Mouse (Mus musculus) neural tube, embryonic 15.5 days (tissue): ENCODE results near the gene Themis3. TPM values are rescaled to one million over a fixed set of nuclear protein-coding genes. Genes with fewer than 3 reads are reported as not detected.
"Not testable (repeated sequence)": the region's sequence is repeated elsewhere in the genome, so short reads cannot be mapped to it uniquely, and the experiment has no call there.

Experiments
- ATAC-seq: fragments of 200-750 bp; cut with Nextera tagmentation; 2 replicates; pipeline ENCODE4 v1.8.0; 2017; ENCODE audit warnings: mild to moderate bottlenecking, moderate TSS enrichment, moderate library complexity; ENCODE audit not compliant: low FRiP score
- H3K27ac ChIP-seq: fragments of 300-500 bp; sonication (generic); replicated peaks from 2 replicates; pipeline ENCODE4 v1.5.1; 2015; ENCODE audit warnings: mild to moderate bottlenecking, inconsistent platforms
- H3K27me3 ChIP-seq: fragments of 300-500 bp; sonication (generic); replicated peaks from 2 replicates; pipeline ENCODE4 v1.6.1; 2015; ENCODE audit warnings: inconsistent platforms
- H3K36me3 ChIP-seq: fragments of 300-500 bp; sonication (generic); 2 replicates; pipeline ENCODE4 v1.6.1; 2015; ENCODE audit warnings: inconsistent platforms
- H3K4me1 ChIP-seq: fragments of 300-500 bp; sonication (generic); 2 replicates; pipeline ENCODE4 v1.6.1; 2015; ENCODE audit warnings: inconsistent platforms
- H3K4me2 ChIP-seq: fragments of 300-500 bp; sonication (generic); 2 replicates; pipeline ENCODE4 v1.6.1; 2015; ENCODE audit warnings: inconsistent platforms, mild to moderate bottlenecking, moderate library complexity
- H3K4me3 ChIP-seq: fragments of 300-500 bp; sonication (generic); replicated peaks from 2 replicates; pipeline ENCODE4 v1.5.1; 2015; ENCODE audit warnings: mild to moderate bottlenecking, inconsistent platforms
- H3K9ac ChIP-seq: fragments of 300-500 bp; sonication (generic); replicated peaks from 2 replicates; pipeline ENCODE4 v1.6.1; 2015; ENCODE audit warnings: mild to moderate bottlenecking, inconsistent platforms
- H3K9me3 ChIP-seq: fragments of 300-500 bp; sonication (generic); replicated peaks from 2 replicates; pipeline ENCODE4 v1.6.1; 2016; ENCODE audit warnings: inconsistent platforms
- WGBS: fragments of 180-500 bp; shearing (Covaris S2); methylation state at CpG from one replicate; pipeline ENCODE4 v1.1.7; 2015; ENCODE audit warnings: mixed read lengths; 5-methylcytosine and 5-hydroxymethylcytosine counted together
- polyA plus RNA-seq: library from polyadenylated mRNA; unstranded; fragments of >200 nt; fragmentation: Nextera tagmentation; extraction: Ambion mirVana; gene quantifications from 2 replicates; pipeline ENCODE4 v1.2.1, GENCODE M21; 2015

Themis3 gene
- polyA plus RNA-seq, 1 experiment from 2014 or later = not detected

DNA sequence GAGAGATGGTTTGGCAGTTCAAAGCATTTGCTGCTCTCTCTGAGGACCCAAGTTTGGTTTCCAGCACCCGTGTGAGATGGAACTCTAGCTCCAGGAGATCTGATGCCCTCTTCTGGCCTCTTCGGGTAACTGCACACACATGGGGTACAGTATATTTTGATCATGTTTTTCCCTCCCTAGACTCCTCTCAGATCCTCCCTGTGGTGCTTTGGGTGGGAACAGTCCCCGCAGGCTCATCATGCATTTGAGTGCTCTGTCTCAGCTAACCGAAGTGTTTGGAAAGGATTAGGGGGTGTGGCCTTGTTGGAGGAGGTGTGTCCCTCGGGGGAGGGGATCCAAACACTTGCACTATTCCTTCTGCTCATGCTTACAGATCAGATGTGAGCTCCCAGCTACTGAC, 43.9 kb downstream of the Themis3 start:
- no peak overlapping the region for H3K4me3 ChIP-seq
- no peak overlapping the region for H3K4me2 ChIP-seq
- no peak for ATAC-seq
- H3K9ac ChIP-seq = no peak overlapping the region
- H3K27me3 ChIP-seq = no peaks in the 10 kb centered on the region
- H3K36me3 ChIP-seq = no peaks in the 10 kb centered on the region
- no peak overlapping the region for H3K27ac ChIP-seq
- 91% methylated on average over 5 of the region's 5 CpGs for WGBS
- no peaks in the 10 kb centered on the region for H3K4me1 ChIP-seq
- no peaks in the 10 kb centered on the region for H3K9me3 ChIP-seq

DNA sequence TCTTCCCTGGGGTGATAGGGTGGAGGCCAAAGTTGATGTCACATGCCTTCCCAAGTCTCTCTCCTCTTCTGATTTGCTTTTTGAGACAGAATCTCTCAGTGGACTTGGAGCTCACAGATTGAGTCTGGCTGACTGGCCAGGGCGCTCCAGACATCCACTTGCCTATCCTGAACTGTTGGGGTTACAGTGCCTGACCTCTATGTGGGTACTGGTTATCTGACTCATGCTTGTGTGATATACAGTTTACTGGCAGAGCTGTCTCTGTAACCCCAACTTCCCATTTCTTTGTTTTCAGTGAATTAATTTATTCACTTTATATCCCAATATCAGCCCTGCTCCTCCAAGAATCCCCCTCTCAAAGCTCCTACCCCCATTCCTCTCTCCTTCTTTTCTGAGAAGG, 62.1 kb downstream of the Themis3 start:
- Histone ChIP-seq H3K4me1 (no peaks in the 10 kb centered on the region), H3K27me3 (no peaks in the 10 kb centered on the region), H3K4me3 (no peak overlapping the region), H3K36me3 (no peaks in the 10 kb centered on the region), H3K9ac (no peak overlapping the region), H3K4me2 (no peak overlapping the region), H3K27ac (no peak overlapping the region), H3K9me3 (0 out of 2 replicates have a peak, but pooled peaks cover 4% of the 10 kb centered on the region)
- no peak for ATAC-seq
- 92% methylated on average over 1 of the region's 1 CpGs for WGBS

DNA sequence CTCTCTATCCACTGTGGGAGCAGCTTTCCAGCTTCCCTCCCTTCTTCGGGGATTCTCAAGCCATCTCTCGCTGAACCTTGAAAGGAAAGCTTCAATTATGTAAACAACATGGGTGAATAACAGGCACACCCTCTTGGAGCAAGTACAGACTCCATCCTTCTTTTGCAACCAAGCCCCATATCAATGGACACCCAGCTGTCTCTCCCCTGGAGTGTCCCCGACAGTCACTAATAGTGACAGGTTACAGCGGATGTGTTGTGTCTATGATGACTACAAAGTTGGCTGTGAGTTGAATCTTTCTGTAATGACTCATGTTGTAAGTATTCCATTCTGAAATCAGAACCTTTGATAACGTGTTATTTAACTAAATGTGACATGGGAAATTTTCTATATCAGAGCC, 71.0 kb downstream of the Themis3 start:
- Histone ChIP-seq H3K9ac (no peak overlapping the region), H3K9me3 (no peaks in the 10 kb centered on the region), H3K27me3 (no peaks in the 10 kb centered on the region), H3K4me3 (no peak overlapping the region), H3K4me2 (no peak overlapping the region), H3K4me1 (peaks cover 10% of the 10 kb centered on the region), H3K27ac (no peak overlapping the region), H3K36me3 (no peaks in the 10 kb centered on the region)
- ATAC-seq = no peak
- WGBS = 77% methylated on average over 5 of the region's 5 CpGs

DNA sequence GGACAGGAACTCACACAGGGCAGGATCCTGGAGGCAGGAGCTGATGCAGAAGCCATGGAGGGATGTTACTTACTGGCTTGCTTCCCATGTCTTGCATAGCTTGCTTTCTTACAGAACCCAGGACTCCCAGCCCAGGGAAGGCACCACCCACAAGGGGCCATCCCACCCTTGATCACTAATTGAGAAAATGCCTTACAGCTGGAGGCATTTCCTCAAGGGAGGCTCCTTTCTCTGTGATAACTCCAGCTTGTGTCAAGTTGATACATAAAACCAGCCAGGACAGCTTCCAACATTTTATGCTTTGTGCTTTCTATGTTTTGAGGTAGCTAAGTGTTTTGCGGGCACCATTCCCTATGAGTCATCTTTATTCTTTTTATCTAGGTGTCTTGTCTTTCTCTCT, 71.8 kb downstream of the Themis3 start:
- not testable (repeated sequence) for H3K27ac ChIP-seq, H3K9ac ChIP-seq, H3K9me3 ChIP-seq, H3K4me3 ChIP-seq, H3K27me3 ChIP-seq, ATAC-seq, H3K4me2 ChIP-seq, H3K36me3 ChIP-seq
- H3K4me1 ChIP-seq = peaks cover 16% of the 10 kb centered on the region
- 90% methylated on average over 1 of the region's 1 CpGs for WGBS

- Histone ChIP-seq H3K4me2 (peak within 1 kb of the TSS; percentile 64), H3K9ac (peak within 1 kb of the TSS; percentile 97), H3K27ac (peak within 1 kb of the TSS; percentile 74), H3K9me3 (no peaks in the 10 kb centered on the region), H3K4me1 (peaks cover 29% of the 10 kb centered on the region), H3K27me3 (no peaks in the 10 kb centered on the region), H3K36me3 (no peaks in the 10 kb centered on the region), H3K4me3 (peak within 1 kb of the TSS; percentile 93)
- peak; percentile 92 for ATAC-seq
- WGBS = 8% methylated on average over 70 of the region's 71 CpGs
These were observed 74.6 kb downstream of the Themis3 start, which contains the start of gene Rab12 for GRCm38 (mm10) chr17:66519554-66520553. Rab12 (minus strand) TSS chr17:66519729.

DNA sequence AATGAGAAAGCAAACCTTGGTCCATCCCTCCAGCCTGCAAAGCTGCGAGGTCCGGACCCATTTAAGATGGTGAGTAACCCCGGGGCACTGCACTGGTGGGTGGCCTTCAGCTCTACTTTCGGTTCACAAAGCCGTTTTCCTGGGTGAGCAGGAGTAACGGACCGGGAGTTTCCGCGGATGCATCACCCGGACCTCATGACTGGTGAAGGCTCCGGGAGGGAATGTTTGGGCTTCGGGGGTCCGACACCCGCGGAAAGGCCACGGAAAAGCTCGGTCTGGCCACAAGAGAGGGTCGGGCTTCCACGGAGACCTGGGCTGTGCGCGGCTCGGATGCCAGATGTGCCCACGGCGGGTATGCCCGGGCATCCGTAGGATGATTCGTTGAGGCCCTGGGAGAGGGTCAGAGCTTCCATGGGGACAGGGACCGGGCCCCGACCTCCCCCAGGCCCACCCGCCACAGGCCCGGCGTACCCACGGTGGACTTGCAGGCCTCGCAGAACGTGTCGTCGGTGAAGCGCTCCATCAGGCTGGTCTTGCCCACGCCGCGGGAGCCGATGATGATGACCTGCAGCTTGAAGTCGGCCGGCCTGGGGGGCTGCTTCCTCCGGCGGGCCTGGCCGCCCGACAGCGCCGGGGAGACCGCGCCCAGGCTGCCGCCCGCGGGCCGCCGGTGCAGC, 75.4 kb downstream of the Themis3 start:
- Histone ChIP-seq H3K4me3 (peak overlapping the region; percentile 93), H3K9me3 (no peaks in the 10 kb centered on the region), H3K27ac (peak overlapping the region; percentile 74), H3K27me3 (no peaks in the 10 kb centered on the region), H3K4me2 (peak overlapping the region; percentile 64), H3K36me3 (no peaks in the 10 kb centered on the region), H3K4me1 (peaks cover 34% of the 10 kb centered on the region), H3K9ac (peak overlapping the region; percentile 97)
- under 1% methylated on average over 56 of the region's 57 CpGs for WGBS
- peak; percentile 67 for ATAC-seq

DNA sequence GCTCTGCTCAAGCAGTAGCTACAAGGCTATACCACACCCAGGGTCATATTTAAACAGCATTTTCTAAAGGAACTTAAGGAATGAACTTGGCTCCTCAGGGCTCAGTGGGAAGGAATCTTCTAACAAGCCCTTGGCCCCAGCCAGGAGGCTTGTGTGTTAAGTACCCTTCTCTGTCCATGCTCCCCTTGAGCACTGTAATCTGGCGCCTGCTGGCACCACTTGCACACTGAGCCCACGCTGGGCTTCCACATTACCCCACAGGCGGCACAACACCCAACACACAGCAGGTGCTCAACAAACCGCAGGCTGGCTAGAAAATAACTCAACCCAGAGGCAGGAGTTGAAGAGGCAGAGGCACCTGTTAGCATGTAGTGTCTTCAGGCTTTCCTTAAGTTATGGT, 77.5 kb downstream of the Themis3 start:
- 77% methylated on average over 4 of the region's 4 CpGs for WGBS
- H3K27ac ChIP-seq = no peak overlapping the region
- peaks cover 38% of the 10 kb centered on the region for H3K4me1 ChIP-seq
- H3K9me3 ChIP-seq = no peaks in the 10 kb centered on the region
- no peak for ATAC-seq
- H3K4me2 ChIP-seq = peak overlapping the region; percentile 30
- H3K9ac ChIP-seq = no peak overlapping the region
- H3K36me3 ChIP-seq = peaks cover 3% of the 10 kb centered on the region; the same call in 1 of the 2 replicates
- 0 out of 2 replicates have a peak overlapping the region, but pooled peaks have one; percentile 10 for H3K4me3 ChIP-seq
- no peaks in the 10 kb centered on the region for H3K27me3 ChIP-seq

DNA sequence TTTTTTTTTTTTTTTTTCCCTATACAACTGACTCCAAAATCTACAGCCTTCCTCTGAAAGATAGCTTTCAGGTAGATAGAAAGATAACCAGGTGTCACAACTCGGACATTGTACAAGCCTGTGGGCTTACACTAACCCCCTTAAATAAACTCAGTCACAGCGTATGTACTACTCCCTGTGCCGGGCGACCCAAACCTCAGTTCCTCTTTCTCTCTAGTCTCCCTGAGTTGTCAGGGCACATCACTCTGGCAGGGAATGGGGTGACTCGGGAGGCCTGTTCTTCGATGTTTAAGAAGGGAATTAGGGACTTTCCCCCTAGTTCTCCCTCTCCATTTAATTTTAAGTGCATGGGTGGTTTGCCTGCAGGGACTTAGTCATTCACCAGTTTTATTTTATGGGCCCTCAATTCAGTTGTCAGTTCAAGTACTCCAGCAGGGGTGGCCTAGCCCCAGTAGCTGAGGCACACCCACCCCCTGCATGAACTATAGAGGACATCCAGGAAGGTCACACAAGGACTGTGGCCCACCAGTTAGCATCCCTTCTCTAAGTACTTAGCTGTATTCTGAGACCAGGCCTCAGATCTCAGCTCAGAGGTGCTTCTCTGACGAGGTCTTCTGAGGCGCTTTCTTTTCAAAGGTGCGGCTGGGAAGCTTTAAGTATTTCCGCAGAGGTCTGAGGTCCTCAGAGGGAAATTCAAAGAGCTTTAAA, 80.0 kb downstream of the Themis3 start:
- H3K27ac ChIP-seq = no peak overlapping the region
- H3K4me3 ChIP-seq = no peak overlapping the region
- no peak for ATAC-seq
- no peak overlapping the region for H3K9ac ChIP-seq
- no peaks in the 10 kb centered on the region for H3K9me3 ChIP-seq
- H3K36me3 ChIP-seq = peaks cover 3% of the 10 kb centered on the region; the same call in 1 of the 2 replicates
- H3K27me3 ChIP-seq = no peaks in the 10 kb centered on the region
- H3K4me2 ChIP-seq = no peak overlapping the region
- WGBS = 72% methylated on average over 10 of the region's 10 CpGs
- peaks cover 37% of the 10 kb centered on the region for H3K4me1 ChIP-seq

DNA sequence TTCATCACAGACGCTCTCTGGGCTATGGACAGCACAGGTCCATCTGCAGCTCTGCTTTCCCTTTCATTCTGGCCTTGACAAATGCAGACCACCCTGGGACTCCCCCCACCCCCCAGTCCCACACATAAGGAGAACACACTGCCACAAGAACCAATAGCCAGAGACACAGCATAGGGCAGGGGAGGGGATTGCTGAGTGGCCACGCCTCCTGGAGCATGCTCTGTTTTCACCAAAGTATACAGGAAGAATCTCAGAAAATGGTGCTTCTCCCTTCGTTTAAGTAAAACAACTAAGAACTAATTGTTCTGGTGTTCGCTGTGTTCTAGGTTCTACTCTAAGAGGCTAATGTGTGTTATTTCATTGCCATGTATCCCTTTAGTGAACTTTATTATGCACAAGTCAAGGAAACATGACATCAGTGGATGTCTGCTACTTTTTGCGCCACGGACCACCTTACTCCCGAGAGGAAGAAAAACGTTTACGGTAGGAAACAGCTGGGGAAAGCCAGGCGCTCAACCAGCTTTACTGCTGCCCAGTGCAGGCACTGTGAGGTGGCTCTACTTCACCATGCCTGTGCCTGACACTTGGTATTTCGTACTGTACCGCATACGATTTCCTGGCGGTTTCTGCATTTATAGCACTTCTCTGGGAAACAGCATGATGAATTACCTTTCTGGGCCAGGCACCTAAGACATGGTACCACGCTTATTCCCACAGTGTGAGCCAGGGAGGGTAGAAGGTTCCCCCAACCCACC, 82.0 kb downstream of the Themis3 start:
- H3K36me3 ChIP-seq = peaks cover 3% of the 10 kb centered on the region; the same call in 1 of the 2 replicates
- H3K27ac ChIP-seq = no peak overlapping the region
- H3K4me3 ChIP-seq = no peak overlapping the region
- no peak overlapping the region for H3K9ac ChIP-seq
- H3K9me3 ChIP-seq = no peaks in the 10 kb centered on the region
- 77% methylated on average over 15 of the region's 15 CpGs for WGBS
- peaks cover 25% of the 10 kb centered on the region for H3K4me1 ChIP-seq
- H3K27me3 ChIP-seq = no peaks in the 10 kb centered on the region
- ATAC-seq = no peak
- H3K4me2 ChIP-seq = no peak overlapping the region

- no peak overlapping the region for H3K9ac ChIP-seq
- 41% methylated on average over 10 of the region's 10 CpGs for WGBS
- H3K9me3 ChIP-seq = no peaks in the 10 kb centered on the region
- peaks cover 9% of the 10 kb centered on the region for H3K36me3 ChIP-seq
- no peak overlapping the region for H3K4me3 ChIP-seq
- H3K4me2 ChIP-seq = no peak overlapping the region
- ATAC-seq = peak; percentile 61
- peak overlapping the region; percentile 59 for H3K27ac ChIP-seq
- H3K4me1 ChIP-seq = peaks cover 16% of the 10 kb centered on the region
- no peaks in the 10 kb centered on the region for H3K27me3 ChIP-seq
These were observed 84.2 kb downstream of the Themis3 start for GRCm38 (mm10) chr17:66510221-66510683.
